Mouse (Mus musculus) hindbrain, postnatal 0 days (tissue): Measurements from ENCODE around the gene Wnt6. TPM values are rescaled to one million over a fixed set of nuclear protein-coding genes. Genes with fewer than 3 reads are reported as not detected.

Source experiments
- ATAC-seq: fragments of 200-750 bp; cut with Nextera tagmentation; 2 replicates; pipeline ENCODE4 v1.8.0; 2017; ENCODE audit warnings: mild to moderate bottlenecking, moderate TSS enrichment, moderate library complexity
- DNase-seq: peaks from one replicate; pipeline ENCODE4 v3.0.0-alpha.2; 2015; ENCODE audit warnings: low spot score
- H3K27ac ChIP-seq: fragments of 300-500 bp; sonication (generic); 2 replicates; pipeline ENCODE4 v1.5.1; 2014; ENCODE audit warnings: mild to moderate bottlenecking
- H3K27me3 ChIP-seq: fragments of 300-500 bp; sonication (generic); 2 replicates; pipeline ENCODE4 v1.6.1; 2014; ENCODE audit warnings: low read length, mixed read lengths; ENCODE audit not compliant: insufficient read depth
- H3K36me3 ChIP-seq: fragments of 300-500 bp; sonication (generic); 2 replicates; pipeline ENCODE4 v1.6.1; 2014; ENCODE audit warnings: low read length, mixed read lengths; ENCODE audit not compliant: insufficient read depth
- H3K4me1 ChIP-seq: fragments of 300-500 bp; sonication (generic); 2 replicates; pipeline ENCODE4 v1.6.1; 2014; ENCODE audit warnings: antibody characterized with exemption, low read length, mixed read lengths; ENCODE audit not compliant: insufficient read depth
- H3K4me2 ChIP-seq: fragments of 300-500 bp; sonication (generic); 2 replicates; pipeline ENCODE4 v1.6.1; 2014; ENCODE audit warnings: low read depth, mild to moderate bottlenecking, low read length, moderate library complexity, mixed read lengths
- H3K4me3 ChIP-seq: fragments of 300-500 bp; sonication (generic); 2 replicates; pipeline ENCODE4 v1.5.1; 2014; ENCODE audit warnings: low read length
- H3K9ac ChIP-seq: fragments of 300-500 bp; sonication (generic); replicated peaks from 2 replicates; pipeline ENCODE4 v1.6.1; 2014; ENCODE audit warnings: mild to moderate bottlenecking, low read length, moderate library complexity, mixed read lengths
- H3K9me3 ChIP-seq: fragments of 300-500 bp; sonication (generic); 2 replicates; pipeline ENCODE4 v1.6.1; 2016; ENCODE audit warnings: low read length, mixed read lengths
- CTCF ChIP-seq: IDR thresholded peaks from 2 replicates; pipeline ENCODE4 v1.5.1; 2016; ENCODE audit warnings: antibody characterized with exemption, control low read depth, low read depth
- WGBS: fragments of 180-500 bp; shearing (Covaris S2); extraction: QIAGEN DNeasy Blood & Tissue Kit; methylation state at CpG from one replicate; pipeline ENCODE4 v1.1.7; 2014; 5-methylcytosine and 5-hydroxymethylcytosine counted together
- polyA plus RNA-seq: library from polyadenylated mRNA; unstranded; fragments of >200 nt; fragmentation: Nextera tagmentation; extraction: Ambion mirVana; gene quantifications from 2 replicates; pipeline ENCODE4 v1.2.1, GENCODE M21; 2015
- total RNA-seq: library from RNA; depleted of rRNA; stranded (reverse); fragments of >200 nt; gene quantifications from 2 replicates; pipeline ENCODE4 v1.2.3, GENCODE M21; 2014

Gene Wnt6
- total and polyA plus RNA-seq, 2 experiments from 2014 or later, result 7.4 to 11.2 TPM

- Histone ChIP-seq H3K36me3 (no peaks in the 10 kb centered on the region), H3K9ac (no peak overlapping the region), H3K4me2 (no peak overlapping the region), H3K27ac (no peak overlapping the region), H3K9me3 (no peaks in the 10 kb centered on the region), H3K4me1 (no peaks in the 10 kb centered on the region), H3K4me3 (no peak overlapping the region), H3K27me3 (no peaks in the 10 kb centered on the region)
- WGBS, result 82% methylated on average over 7 of the region's 7 CpGs
- DNase-seq, result no peak
- ATAC-seq, result no peak
- TF ChIP-seq CTCF, result no peak
Observed at GRCm38 (mm10) chr1:74740846-74741245, 30.8 kb upstream of the Wnt6 start.

GRCm38 (mm10) chr1:74747335-74747734 lies 24.4 kb upstream of the Wnt6 start:
- Histone ChIP-seq H3K4me2 (no peak overlapping the region), H3K4me1 (no peaks in the 10 kb centered on the region), H3K27me3 (peaks cover 18% of the 10 kb centered on the region; the same call in 1 of the 2 replicates), H3K9me3 (no peaks in the 10 kb centered on the region), H3K36me3 (no peaks in the 10 kb centered on the region), H3K27ac (no peak overlapping the region), H3K9ac (no peak overlapping the region), H3K4me3 (no peak overlapping the region)
- no peak for DNase-seq
- whole genome bisulfite sequencing, result 77% methylated on average over 5 of the region's 5 CpGs
- TF ChIP-seq CTCF, result no peak
- ATAC-seq, result no peak

- peaks cover 18% of the 10 kb centered on the region; the same call in 1 of the 2 replicates for H3K27me3 ChIP-seq
- H3K27ac ChIP-seq, result no peak within 1 kb of the TSS
- H3K4me3 ChIP-seq, result peak within 1 kb of the TSS; percentile 10; the same call in 1 of the 2 replicates
- no peaks in the 10 kb centered on the region for H3K9me3 ChIP-seq
- H3K9ac ChIP-seq, result no peak within 1 kb of the TSS
- peak; percentile 60 for TF ChIP-seq CTCF
- peak; percentile 64 for DNase-seq
- ATAC-seq, result peak; percentile 70
- peak within 1 kb of the TSS; percentile 48 for H3K4me2 ChIP-seq
- no peaks in the 10 kb centered on the region for H3K4me1 ChIP-seq
- H3K36me3 ChIP-seq, result no peaks in the 10 kb centered on the region
- 9% methylated on average over 30 of the region's 30 CpGs for WGBS
Observed at GRCm38 (mm10) chr1:74748643-74749271, 22.9 kb upstream of the Wnt6 start, which contains the start of gene Prkag3. TSS of gene Prkag3 (minus strand) at chr1:74749221.

- ATAC-seq, result peak; percentile 35; the same call in 1 of the 2 replicates
- WGBS, result 62% methylated on average over 7 of the region's 7 CpGs
- Histone ChIP-seq H3K9me3 (no peaks in the 10 kb centered on the region), H3K4me3 (no peak overlapping the region), H3K27ac (no peak overlapping the region), H3K4me2 (no peak overlapping the region), H3K27me3 (peaks cover 18% of the 10 kb centered on the region; the same call in 1 of the 2 replicates), H3K9ac (no peak overlapping the region), H3K36me3 (no peaks in the 10 kb centered on the region), H3K4me1 (no peaks in the 10 kb centered on the region)
- no peak for TF ChIP-seq CTCF
- no peak for DNase-seq
Observed at GRCm38 (mm10) chr1:74749301-74749700, 22.4 kb upstream of the Wnt6 start.

GRCm38 (mm10) chr1:74750683-74751082 lies 21.0 kb upstream of the Wnt6 start:
- Histone ChIP-seq H3K9me3 (no peaks in the 10 kb centered on the region), H3K4me2 (no peak overlapping the region), H3K36me3 (no peaks in the 10 kb centered on the region), H3K27ac (no peak overlapping the region), H3K27me3 (peaks cover 18% of the 10 kb centered on the region; the same call in 1 of the 2 replicates), H3K9ac (no peak overlapping the region), H3K4me1 (no peaks in the 10 kb centered on the region), H3K4me3 (no peak overlapping the region)
- ATAC-seq (no peak), DNase-seq (peak; percentile 38)
- 53% methylated on average over 4 of the region's 4 CpGs for WGBS
- no peak for TF ChIP-seq CTCF

- Histone ChIP-seq H3K27ac (no peak overlapping the region), H3K9ac (no peak overlapping the region), H3K27me3 (peaks cover 17% of the 10 kb centered on the region; the same call in 1 of the 2 replicates), H3K4me2 (no peak overlapping the region), H3K4me1 (no peaks in the 10 kb centered on the region), H3K4me3 (no peak overlapping the region), H3K36me3 (no peaks in the 10 kb centered on the region), H3K9me3 (no peaks in the 10 kb centered on the region)
- no peak for TF ChIP-seq CTCF
- no peak for DNase-seq
- 89% methylated on average over 8 of the region's 8 CpGs for WGBS
- no peak for ATAC-seq
Observed at GRCm38 (mm10) chr1:74752150-74752549, 19.5 kb upstream of the Wnt6 start.

- no peak overlapping the region for H3K4me3 ChIP-seq
- H3K9me3 ChIP-seq, result no peaks in the 10 kb centered on the region
- no peaks in the 10 kb centered on the region for H3K36me3 ChIP-seq
- ATAC-seq (no peak), DNase-seq (no peak)
- peaks cover 12% of the 10 kb centered on the region; the same call in 1 of the 2 replicates for H3K27me3 ChIP-seq
- no peak overlapping the region for H3K9ac ChIP-seq
- no peak overlapping the region for H3K4me2 ChIP-seq
- H3K27ac ChIP-seq, result no peak overlapping the region
- no peaks in the 10 kb centered on the region for H3K4me1 ChIP-seq
- WGBS, result 95% methylated on average over 3 of the region's 3 CpGs
- no peak for TF ChIP-seq CTCF
Observed at GRCm38 (mm10) chr1:74752833-74753232, 18.9 kb upstream of the Wnt6 start.
